Mouse (Mus musculus) forebrain, embryonic 16.5 days (tissue): ENCODE data around the gene Pgbd5. TPM values are rescaled to one million over a fixed set of nuclear protein-coding genes. Genes with fewer than 3 reads are reported as not detected.

Source experiments
- ATAC-seq: fragments of 200-750 bp; cut with Nextera tagmentation; 2 replicates; pipeline ENCODE4 v1.8.0; 2017; ENCODE audit warnings: mild to moderate bottlenecking, moderate library complexity
- H3K27ac ChIP-seq: fragments of 300-500 bp; sonication (generic); 2 replicates; pipeline ENCODE4 v1.5.1; 2014; ENCODE audit warnings: low read length, control low read depth
- H3K27me3 ChIP-seq: fragments of 300-500 bp; sonication (generic); replicated peaks from 2 replicates; pipeline ENCODE4 v1.6.1; 2014; ENCODE audit warnings: low read length; ENCODE audit not compliant: control insufficient read depth, insufficient read depth
- H3K36me3 ChIP-seq: fragments of 300-500 bp; sonication (generic); 2 replicates; pipeline ENCODE4 v1.6.1; 2014; ENCODE audit not compliant: control insufficient read depth, insufficient read depth
- H3K4me1 ChIP-seq: fragments of 300-500 bp; sonication (generic); replicated peaks from 2 replicates; pipeline ENCODE4 v1.6.1; 2014; ENCODE audit warnings: low read length; ENCODE audit not compliant: control insufficient read depth, insufficient read depth
- H3K4me2 ChIP-seq: fragments of 300-500 bp; sonication (generic); 2 replicates; pipeline ENCODE4 v1.6.1; 2014; ENCODE audit warnings: mild to moderate bottlenecking, low read length, control low read depth
- H3K4me3 ChIP-seq: fragments of 300-500 bp; sonication (generic); replicated peaks from 2 replicates; pipeline ENCODE4 v1.5.1; 2014; ENCODE audit warnings: mild to moderate bottlenecking, low read length, control low read depth
- H3K9ac ChIP-seq: fragments of 300-500 bp; sonication (generic); replicated peaks from 2 replicates; pipeline ENCODE4 v1.6.1; 2014; ENCODE audit warnings: low read depth, low read length, control low read depth
- H3K9me3 ChIP-seq: fragments of 300-500 bp; sonication (generic); 2 replicates; pipeline ENCODE4 v1.6.1; 2016; ENCODE audit warnings: low read length; ENCODE audit not compliant: control insufficient read depth
- WGBS: fragments of 180-500 bp; shearing (Covaris S2); extraction: QIAGEN DNeasy Blood & Tissue Kit; methylation state at CpG from one replicate; pipeline ENCODE4 v1.1.7; 2014; 5-methylcytosine and 5-hydroxymethylcytosine counted together
- polyA plus RNA-seq: library from polyadenylated mRNA; unstranded; fragments of >200 nt; fragmentation: Nextera tagmentation; extraction: Ambion mirVana; gene quantifications from 2 replicates; pipeline ENCODE4 v1.2.1, GENCODE M21; 2015

Pgbd5 gene
- polyA plus RNA-seq, 1 experiment from 2014 or later: 10.7 TPM

GRCm38 (mm10) chr8:124386225-124386899, 53.1 kb downstream of the Pgbd5 start:
- Histone ChIP-seq H3K27me3 (no peaks in the 10 kb centered on the region), H3K4me2 (no peak overlapping the region), H3K4me3 (no peak overlapping the region), H3K4me1 (peaks cover 10% of the 10 kb centered on the region), H3K27ac (no peak overlapping the region), H3K36me3 (no peaks in the 10 kb centered on the region), H3K9me3 (no peaks in the 10 kb centered on the region), H3K9ac (no peak overlapping the region)
- ATAC-seq: peak; percentile 92
- 67% methylated on average over 23 of the region's 23 CpGs for WGBS

DNA sequence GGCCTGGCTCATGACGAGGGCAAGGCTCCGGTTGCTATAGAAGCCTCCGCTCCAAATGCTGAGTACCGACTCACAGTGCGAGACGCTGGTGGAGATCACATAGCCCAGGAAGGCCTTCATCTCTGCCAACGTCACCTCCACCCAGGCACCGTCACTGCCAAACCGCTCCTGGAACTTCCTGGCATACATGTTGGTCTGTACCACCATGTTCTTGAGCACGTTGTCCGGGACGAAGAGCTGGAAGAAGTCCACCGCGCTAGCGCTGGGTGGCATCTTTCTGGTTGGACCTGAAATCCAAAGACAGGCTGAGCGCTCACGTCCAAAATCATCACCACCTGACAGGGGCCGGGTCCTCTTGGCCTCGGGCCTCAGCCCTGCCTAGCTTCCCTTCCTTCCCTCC, 55.1 kb downstream of the Pgbd5 start:
- Histone ChIP-seq H3K4me3 (no peak overlapping the region), H3K27me3 (no peaks in the 10 kb centered on the region), H3K36me3 (no peaks in the 10 kb centered on the region), H3K9ac (no peak overlapping the region), H3K9me3 (no peaks in the 10 kb centered on the region), H3K4me1 (peaks cover 10% of the 10 kb centered on the region), H3K27ac (no peak overlapping the region), H3K4me2 (no peak overlapping the region)
- 94% methylated on average over 19 of the region's 19 CpGs for WGBS
- no peak for ATAC-seq

DNA sequence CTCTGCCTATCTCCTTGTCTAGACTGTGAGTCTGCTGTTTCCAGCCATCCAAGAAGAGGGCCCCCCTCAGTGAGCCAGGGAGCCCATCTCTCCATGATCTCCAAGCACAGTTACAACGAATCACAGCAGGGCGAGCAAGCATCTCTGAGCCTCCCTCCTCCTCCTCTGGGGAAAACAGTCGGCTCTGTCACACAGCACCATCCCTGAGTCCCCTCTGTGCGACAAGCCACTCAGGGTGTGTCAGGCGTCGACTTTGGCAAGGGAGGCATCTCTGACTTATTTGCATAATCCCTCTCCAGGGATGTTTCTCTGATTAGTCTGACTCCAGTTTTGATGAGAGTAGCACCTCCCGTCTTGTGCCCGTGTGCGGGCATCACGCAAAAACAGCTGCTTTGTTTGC, 57.2 kb downstream of the Pgbd5 start:
- H3K27me3 ChIP-seq: no peaks in the 10 kb centered on the region
- H3K4me1 ChIP-seq: peaks cover 10% of the 10 kb centered on the region
- peak; percentile 8; the same call in 1 of the 2 replicates for ATAC-seq
- no peak overlapping the region for H3K9ac ChIP-seq
- no peaks in the 10 kb centered on the region for H3K36me3 ChIP-seq
- no peaks in the 10 kb centered on the region for H3K9me3 ChIP-seq
- H3K4me3 ChIP-seq: no peak overlapping the region
- WGBS: 32% methylated on average over 10 of the region's 10 CpGs
- no peak overlapping the region for H3K27ac ChIP-seq
- H3K4me2 ChIP-seq: no peak overlapping the region

DNA sequence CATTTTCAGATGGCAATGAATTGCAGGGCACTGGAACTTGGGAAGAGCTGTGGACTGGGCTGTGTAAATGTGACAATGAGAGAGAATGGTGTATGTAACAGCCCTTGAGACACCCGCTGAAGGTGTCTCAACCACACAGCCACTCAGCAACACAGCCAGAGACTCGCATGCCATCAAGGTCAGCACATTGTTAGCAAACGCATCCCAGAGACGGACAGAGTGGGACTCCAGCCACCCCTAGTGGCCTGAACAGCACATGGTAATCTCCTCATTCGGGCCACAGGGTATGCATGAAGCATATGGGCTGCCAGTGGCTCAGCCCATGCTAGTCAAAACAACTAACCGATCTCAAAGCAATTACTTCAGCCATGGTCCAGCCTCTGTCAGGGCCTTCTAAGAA, 60.2 kb downstream of the Pgbd5 start:
- H3K27ac ChIP-seq: no peak overlapping the region
- ATAC-seq: no peak
- 75% methylated on average over 6 of the region's 6 CpGs for WGBS
- H3K4me1 ChIP-seq: peaks cover 6% of the 10 kb centered on the region
- no peaks in the 10 kb centered on the region for H3K9me3 ChIP-seq
- no peak overlapping the region for H3K9ac ChIP-seq
- H3K4me2 ChIP-seq: no peak overlapping the region
- no peaks in the 10 kb centered on the region for H3K36me3 ChIP-seq
- H3K27me3 ChIP-seq: no peaks in the 10 kb centered on the region
- H3K4me3 ChIP-seq: no peak overlapping the region

GRCm38 (mm10) chr8:124376406-124376805, 63.1 kb downstream of the Pgbd5 start:
- H3K9ac ChIP-seq: no peak overlapping the region
- H3K4me1 ChIP-seq: no peaks in the 10 kb centered on the region
- H3K9me3 ChIP-seq: no peaks in the 10 kb centered on the region
- ATAC-seq: no peak
- no peak overlapping the region for H3K27ac ChIP-seq
- no peaks in the 10 kb centered on the region for H3K36me3 ChIP-seq
- 97% methylated on average over 12 of the region's 12 CpGs for WGBS
- H3K4me2 ChIP-seq: no peak overlapping the region
- no peak overlapping the region for H3K4me3 ChIP-seq
- no peaks in the 10 kb centered on the region for H3K27me3 ChIP-seq

GRCm38 (mm10) chr8:124375727-124376126, 63.7 kb downstream of the Pgbd5 start:
- ATAC-seq: no peak
- WGBS: 86% methylated on average over 9 of the region's 9 CpGs
- Histone ChIP-seq H3K4me3 (no peak overlapping the region), H3K9ac (no peak overlapping the region), H3K4me2 (no peak overlapping the region), H3K9me3 (no peaks in the 10 kb centered on the region), H3K27ac (no peak overlapping the region), H3K27me3 (no peaks in the 10 kb centered on the region), H3K4me1 (no peaks in the 10 kb centered on the region), H3K36me3 (no peaks in the 10 kb centered on the region)

DNA sequence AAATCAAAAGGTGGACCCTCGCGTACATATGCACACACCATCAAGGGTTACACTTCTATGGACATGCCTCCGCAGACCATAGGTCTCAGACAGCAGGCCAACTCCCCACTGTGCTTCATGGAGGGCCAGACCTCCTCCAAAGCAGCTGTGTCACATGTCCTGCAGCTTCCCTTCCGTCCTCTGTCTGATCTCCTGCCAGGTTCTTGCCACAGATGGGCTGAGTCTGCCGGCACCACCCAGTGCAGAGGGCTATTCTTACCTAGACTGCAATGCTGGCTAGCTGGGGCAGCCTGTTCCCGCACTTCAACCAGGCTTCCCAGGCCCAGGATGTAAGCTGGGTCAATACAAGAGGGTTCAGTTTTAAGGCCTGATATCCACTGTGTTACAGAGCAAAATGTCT, 64.3 kb downstream of the Pgbd5 start:
- Histone ChIP-seq H3K4me1 (no peaks in the 10 kb centered on the region), H3K9me3 (no peaks in the 10 kb centered on the region), H3K36me3 (no peaks in the 10 kb centered on the region), H3K4me3 (no peak overlapping the region), H3K4me2 (no peak overlapping the region), H3K27me3 (no peaks in the 10 kb centered on the region), H3K9ac (no peak overlapping the region), H3K27ac (no peak overlapping the region)
- 77% methylated on average over 6 of the region's 6 CpGs for WGBS
- no peak for ATAC-seq

- H3K9me3 ChIP-seq: no peaks in the 10 kb centered on the region
- no peak overlapping the region for H3K27ac ChIP-seq
- H3K4me3 ChIP-seq: no peak overlapping the region
- no peak overlapping the region for H3K4me2 ChIP-seq
- no peak overlapping the region for H3K9ac ChIP-seq
- ATAC-seq: no peak
- H3K4me1 ChIP-seq: no peaks in the 10 kb centered on the region
- 79% methylated on average over 5 of the region's 5 CpGs for WGBS
- no peaks in the 10 kb centered on the region for H3K36me3 ChIP-seq
- no peaks in the 10 kb centered on the region for H3K27me3 ChIP-seq
These were observed 65.7 kb downstream of the Pgbd5 start for GRCm38 (mm10) chr8:124373753-124374152.

DNA sequence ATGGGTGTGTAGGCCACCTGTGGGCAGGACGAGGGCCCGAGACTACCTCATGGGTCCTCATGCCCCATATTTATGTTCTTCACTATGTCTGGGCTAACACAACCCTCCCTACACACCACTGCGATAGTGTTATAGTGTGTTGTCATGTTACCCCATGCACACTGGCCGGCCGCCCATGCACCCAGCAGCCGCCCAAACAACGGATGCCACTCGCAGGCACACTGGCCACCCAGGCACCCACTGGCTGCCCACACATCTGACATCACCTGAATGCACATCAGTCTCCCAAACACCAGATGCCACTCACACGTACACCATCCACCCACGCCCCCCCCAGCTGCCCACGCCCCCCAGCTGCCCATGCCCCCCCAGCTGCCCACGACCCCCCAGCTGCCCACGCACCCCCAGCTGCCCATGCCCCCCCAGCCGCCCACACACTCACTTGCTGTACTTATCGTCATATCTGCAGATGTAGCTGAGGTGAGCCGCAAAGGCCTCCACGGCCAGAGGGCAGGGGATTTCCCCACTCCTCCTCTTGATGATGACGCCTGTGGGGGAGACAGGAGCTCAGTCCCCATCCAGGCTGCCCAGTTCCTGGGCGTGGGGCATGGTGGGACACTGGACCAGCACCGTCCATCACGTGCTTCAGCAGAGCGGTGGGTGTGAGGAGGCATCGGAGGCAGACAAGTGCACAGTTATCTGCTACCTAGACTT, 67.9 kb downstream of the Pgbd5 start:
- Histone ChIP-seq H3K4me1 (no peaks in the 10 kb centered on the region), H3K36me3 (no peaks in the 10 kb centered on the region), H3K9me3 (no peaks in the 10 kb centered on the region), H3K4me3 (no peak overlapping the region), H3K27me3 (no peaks in the 10 kb centered on the region), H3K4me2 (no peak overlapping the region), H3K27ac (no peak overlapping the region), H3K9ac (no peak overlapping the region)
- no peak for ATAC-seq
- 89% methylated on average over 23 of the region's 23 CpGs for WGBS
